Mouse (Mus musculus): ENCODE data around the gene Bcorl1. TPM values are rescaled to one million over a fixed set of nuclear protein-coding genes. Genes with fewer than 3 reads are reported as not detected.

The Bcorl1 gene
- total RNA-seq (2021) = 10 to 100 TPM; 20.3 to 20.4 TPM
- long read RNA-seq, experiment 1, full-length matches to known transcripts = 1 of 6 reads
- long read RNA-seq, experiment 1, partial matches to known transcripts = 5 of 6 reads
- long read RNA-seq, experiment 1, other reads (novel, unspliced or antisense) = 0 of 6 reads
- long read RNA-seq, experiment 2, partial matches to known transcripts = 3 of 4 reads
- long read RNA-seq, experiment 2, other reads (novel, unspliced or antisense) = 1 of 4 reads

GRCm38 (mm10) chrX:48341141-48341540, at the start of gene Bcorl1:
TSS of gene Bcorl1 (plus strand) at chrX:48341358.
- Histone ChIP-seq H3K27ac (no peak within 1 kb of the TSS), H3K4me3 (peak within 1 kb of the TSS; percentile 53)
- no peak for TF ChIP-seq CTCF (IDR thresholded peaks at IDR 0.05)
- DNase-seq (ENCODE audit: extremely low spot score in 1 of 2, low spot score in 2 of 2) = peak in 1 of 2 experiments; percentile 9
- intact Hi-C loops (cut with DNase I) = loop anchor here (10.0 kb wide), 1 partner anchor 136 kb away; the partner anchor contains the start of gene Zdhhc9

- H3K27ac ChIP-seq = no peak overlapping the region
- no peak for DNase-seq (ENCODE audit: extremely low spot score in 1 of 2, low spot score in 2 of 2)
- H3K4me3 ChIP-seq = no peak overlapping the region
- TF ChIP-seq CTCF (IDR thresholded peaks at IDR 0.05) = no peak
- intact Hi-C loops (cut with DNase I) = no loop called here
Observed at GRCm38 (mm10) chrX:48291413-48291812, 49.7 kb upstream of the Bcorl1 start.

- no peak overlapping the region for H3K27ac ChIP-seq
- DNase-seq (ENCODE audit: extremely low spot score in 1 of 2, low spot score in 2 of 2) = no peak
- intact Hi-C loops (cut with DNase I) = no loop called here
- no peak for TF ChIP-seq CTCF (IDR thresholded peaks at IDR 0.05)
- H3K4me3 ChIP-seq = no peak overlapping the region
Observed at GRCm38 (mm10) chrX:48305356-48305755, 35.8 kb upstream of the Bcorl1 start.

- DNase-seq (ENCODE audit: extremely low spot score in 1 of 2, low spot score in 2 of 2) = no peak
- no peak overlapping the region for H3K4me3 ChIP-seq
- no peak for TF ChIP-seq CTCF (IDR thresholded peaks at IDR 0.05)
- intact Hi-C loops (cut with DNase I) = no loop called here
- no peak overlapping the region for H3K27ac ChIP-seq
Observed at GRCm38 (mm10) chrX:48310706-48311517, 30.2 kb upstream of the Bcorl1 start.

GRCm38 (mm10) chrX:48311727-48312126, 29.4 kb upstream of the Bcorl1 start:
- H3K4me3 ChIP-seq = no peak overlapping the region
- no peak overlapping the region for H3K27ac ChIP-seq
- no peak for DNase-seq (ENCODE audit: extremely low spot score in 1 of 2, low spot score in 2 of 2)
- TF ChIP-seq CTCF (IDR thresholded peaks at IDR 0.05) = no peak
- intact Hi-C loops (cut with DNase I) = no loop called here

- peak; percentile 38 to 39 for DNase-seq (ENCODE audit: extremely low spot score in 1 of 2, low spot score in 2 of 2)
- intact Hi-C loops (cut with DNase I) = no loop called here
- TF ChIP-seq CTCF (IDR thresholded peaks at IDR 0.05) = no peak
- Histone ChIP-seq H3K4me3 (peak overlapping the region; percentile 41), H3K27ac (no peak overlapping the region)
Observed at GRCm38 (mm10) chrX:48314530-48315079, 26.6 kb upstream of the Bcorl1 start.

- no peak for DNase-seq (ENCODE audit: extremely low spot score in 1 of 2, low spot score in 2 of 2)
- intact Hi-C loops (cut with DNase I) = no loop called here
- TF ChIP-seq CTCF (IDR thresholded peaks at IDR 0.05) = no peak
- H3K4me3 ChIP-seq = no peak overlapping the region
- no peak overlapping the region for H3K27ac ChIP-seq
Observed at GRCm38 (mm10) chrX:48317444-48317843, 23.7 kb upstream of the Bcorl1 start.

- no peak overlapping the region for H3K4me3 ChIP-seq
- DNase-seq (ENCODE audit: extremely low spot score in 1 of 2, low spot score in 2 of 2) = no peak
- H3K27ac ChIP-seq = no peak overlapping the region
- intact Hi-C loops (cut with DNase I) = no loop called here
- no peak for TF ChIP-seq CTCF (IDR thresholded peaks at IDR 0.05)
Observed at GRCm38 (mm10) chrX:48318194-48318593, 23.0 kb upstream of the Bcorl1 start.

GRCm38 (mm10) chrX:48340441-48341049, 613 bp upstream of the Bcorl1 start:
- no peak overlapping the region for H3K27ac ChIP-seq
- no peak for TF ChIP-seq CTCF (IDR thresholded peaks at IDR 0.05)
- intact Hi-C loops (cut with DNase I) = loop anchor here (10.0 kb wide), 1 partner anchor 136 kb away; the partner anchor contains the start of gene Zdhhc9
- DNase-seq (ENCODE audit: extremely low spot score in 1 of 2, low spot score in 2 of 2) = no peak
- H3K4me3 ChIP-seq = peak overlapping the region; percentile 53

- Histone ChIP-seq H3K4me3 (peak overlapping the region; percentile 53), H3K27ac (no peak overlapping the region)
- no peak for TF ChIP-seq CTCF (IDR thresholded peaks at IDR 0.05)
- intact Hi-C loops (cut with DNase I) = loop anchor here (10.0 kb wide), 1 partner anchor 137 kb away; the partner anchor contains the start of gene Zdhhc9
- peak; percentile 15 to 16 for DNase-seq (ENCODE audit: extremely low spot score in 1 of 2, low spot score in 2 of 2)
Observed at GRCm38 (mm10) chrX:48341621-48342161, 533 bp downstream of the Bcorl1 start.

- intact Hi-C loops (cut with DNase I) = loop anchor here (1.0 to 10.0 kb wide), 2 partner anchors 57 to 138 kb away; partner anchors contain the start of gene Zdhhc9
- TF ChIP-seq CTCF (IDR thresholded peaks at IDR 0.05) = no peak
- DNase-seq (ENCODE audit: extremely low spot score in 1 of 2, low spot score in 2 of 2) = no peak
Observed at GRCm38 (mm10) chrX:48342731-48343130, 1.6 kb downstream of the Bcorl1 start.

More at GRCm38 (mm10) chrX:48342731-48343130, 1.6 kb downstream of the Bcorl1 start:
- H3K27ac ChIP-seq = no peak overlapping the region
- H3K4me3 ChIP-seq = peak overlapping the region; percentile 46

All from left cerebral cortex, adult 2 months (tissue).